27 mouse cellular contexts compared by ENCODE assay signal in the genomic region with DNA sequence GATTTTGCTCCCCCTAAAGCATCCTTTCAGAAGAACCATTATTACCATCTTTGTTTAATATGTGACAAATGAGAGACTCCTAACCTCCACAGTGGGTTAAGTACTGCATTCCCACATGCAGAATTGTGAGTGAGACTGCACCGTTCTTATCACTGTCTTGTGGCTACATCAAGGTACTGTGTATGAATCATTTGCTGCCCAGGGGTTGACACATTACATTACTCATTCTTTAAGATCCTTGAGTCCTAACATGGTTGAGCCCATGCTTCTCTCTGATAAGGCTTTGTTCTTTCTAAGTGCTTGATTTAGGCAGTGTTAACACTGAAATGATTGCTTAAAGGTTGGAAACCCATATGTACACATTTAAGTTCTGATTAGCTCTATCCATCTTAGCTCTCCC.
DNase-seq lines count a peak whose midpoint lies in the region; ATAC-seq and TF ChIP-seq lines count a peak whose summit lies in the region.
"Had no signal": no experiment of that assay in that cellular context is flagged by ENCODE, and none has a peak within 500 bp of the region (broad histone marks: within the 10 kb centered on the region; RNA-seq: fewer than 3 reads in every experiment).

No protein-coding gene starts in this region.

- TF ChIP-seq CTCF in MEL (IDR thresholded peaks at IDR 0.05 in 2 of 3, conservative IDR thresholded peaks at IDR 0.05 in 1 of 3; ENCODE audit: control insufficient read depth in 1 of 3, insufficient read depth in 1 of 3, low read depth in 2 of 3, low read length in 3 of 3, poor library complexity in 1 of 3, severe bottlenecking in 1 of 3), result no peak

- no peak overlapping the region for H3K9ac ChIP-seq in MEL (ENCODE audit: control insufficient read depth, low read depth, low read length, poor library complexity, severe bottlenecking)
- no peak overlapping the region for H3K9ac ChIP-seq in stomach, embryonic 15.5 days
- H3K9ac ChIP-seq: embryonic facial prominence, embryonic 13.5 days; embryonic facial prominence, embryonic 15.5 days; forebrain, embryonic 12.5 days had no signal

- no peaks in the 10 kb centered on the region for H3K4me1 ChIP-seq in MEL (ENCODE audit: control insufficient read depth in 1 of 2, insufficient read depth in 2 of 2, low read length in 2 of 2)
- no peaks in the 10 kb centered on the region for H3K4me1 ChIP-seq in stomach, embryonic 15.5 days
- H3K4me1 ChIP-seq: embryonic facial prominence, embryonic 13.5 days; embryonic facial prominence, embryonic 15.5 days; forebrain, embryonic 10.5 days; forebrain, embryonic 12.5 days had no signal

- peak; percentile 70; the same call in 1 of the 2 replicates for ATAC-seq in stomach, embryonic 15.5 days (ENCODE audit: insufficient read depth, low FRiP score, low read depth)
- ATAC-seq in activated CD4-positive, CD25-positive, alpha-beta regulatory T cell, adult 4 months, result no peak
- ATAC-seq: CD4-positive, CD25-positive, alpha-beta regulatory T cell, adult 4 months; forebrain, embryonic 14.5 days; forebrain, embryonic 16.5 days had no signal

- no peaks in the 10 kb centered on the region for H3K27me3 ChIP-seq in MEL (ENCODE audit: control insufficient read depth in 1 of 2, insufficient read depth in 2 of 2, low read length in 2 of 2)
- H3K27me3 ChIP-seq in stomach, embryonic 15.5 days (replicated peaks), result no peaks in the 10 kb centered on the region
- H3K27me3 ChIP-seq: CH12.LX; embryonic facial prominence, embryonic 13.5 days; embryonic facial prominence, embryonic 15.5 days; forebrain, embryonic 12.5 days had no signal

- H3K4me2 ChIP-seq in stomach, embryonic 15.5 days, result no peak overlapping the region
- H3K4me2 ChIP-seq: embryonic facial prominence, embryonic 13.5 days; embryonic facial prominence, embryonic 15.5 days; forebrain, embryonic 12.5 days had no signal

- DNase-seq in 3T3-L1 (ENCODE audit: low read depth, low spot score), result peak; percentile 44
- DNase-seq in MEL (ENCODE audit: low read depth, low spot score), result peak; percentile 6
- no peak for DNase-seq in gastrocnemius, postnatal 4 days (ENCODE audit: low spot score in 2 of 2)
- no peak for DNase-seq in testis, postnatal 14 days (ENCODE audit: low spot score)
- DNase-seq: adrenal gland, adult 2 months; adrenal gland, postnatal 10 days; adrenal gland, postnatal 25 days; B cell, adult 2 months; cerebellum, adult 11 months; cerebellum, adult 18-20 months; cerebellum, adult 8-10 months; cerebellum, adult 9-11 months; cerebellum, postnatal 14 days; cerebellum, postnatal 36 days; embryo, embryonic 11 days had no signal

- H3K79me2 ChIP-seq in MEL (ENCODE audit: control insufficient read depth, insufficient read depth, low read length, poor library complexity), result no peaks in the 10 kb centered on the region

- no peak overlapping the region for H3K4me3 ChIP-seq in MEL (ENCODE audit: control insufficient read depth in 1 of 2, insufficient read depth in 1 of 2, low read depth in 2 of 2, low read length in 2 of 2)
- H3K4me3 ChIP-seq in stomach, embryonic 15.5 days (replicated peaks), result no peak overlapping the region
- H3K4me3 ChIP-seq: embryonic facial prominence, embryonic 13.5 days; embryonic facial prominence, embryonic 15.5 days; erythroblast, embryonic 14.5 days; forebrain, embryonic 10.5 days; forebrain, embryonic 12.5 days had no signal

- no peaks in the 10 kb centered on the region for H3K36me3 ChIP-seq in MEL (ENCODE audit: control insufficient read depth in 1 of 2, insufficient read depth in 2 of 2, low read length in 2 of 2)
- H3K36me3 ChIP-seq in stomach, embryonic 15.5 days, result no peaks in the 10 kb centered on the region
- H3K36me3 ChIP-seq: embryonic facial prominence, embryonic 13.5 days; embryonic facial prominence, embryonic 15.5 days; forebrain, embryonic 10.5 days; forebrain, embryonic 12.5 days; G1E had no signal

- WGBS in stomach, embryonic 15.5 days, result 12% methylated on average over 1 of the region's 1 CpGs

- TF ChIP-seq POLR2A in MEL (IDR thresholded peaks at IDR 0.05; ENCODE audit: control insufficient read depth in 1 of 2, insufficient read depth in 1 of 2, low read depth in 1 of 2, low read length in 2 of 2, poor library complexity in 1 of 2), result no peak

- no peak for TF ChIP-seq EP300 in MEL (IDR thresholded peaks at IDR 0.05; ENCODE audit: low read depth in 1 of 2, low read length in 2 of 2)

- no peak overlapping the region for H3K27ac ChIP-seq in MEL (ENCODE audit: control insufficient read depth, low read depth, low read length)
- no peak overlapping the region for H3K27ac ChIP-seq in stomach, embryonic 15.5 days
- H3K27ac ChIP-seq: embryonic facial prominence, embryonic 13.5 days; embryonic facial prominence, embryonic 15.5 days; forebrain, embryonic 10.5 days; forebrain, embryonic 12.5 days had no signal

- no peaks in the 10 kb centered on the region for H3K9me3 ChIP-seq in MEL (replicated peaks; ENCODE audit: insufficient read depth, low read length)
- no peaks in the 10 kb centered on the region for H3K9me3 ChIP-seq in stomach, embryonic 15.5 days
- H3K9me3 ChIP-seq: embryonic facial prominence, embryonic 13.5 days; embryonic facial prominence, embryonic 15.5 days; forebrain, embryonic 10.5 days; forebrain, embryonic 12.5 days; G1E had no signal

- no peak for TF ChIP-seq RAD21 in MEL (IDR thresholded peaks at IDR 0.05; ENCODE audit: low read depth, low read length)

TF ChIP-seq in MEL, 35 proteins besides CTCF, POLR2A, EP300 and RAD21:
- TF ChIP-seq MEF2A (IDR thresholded peaks at IDR 0.05; ENCODE audit: extremely low read depth, insufficient replicate concordance, low read depth, low read length, poor library complexity, severe bottlenecking) (no peak), HCFC1 (IDR thresholded peaks at IDR 0.05; ENCODE audit: low read depth, low read length) (no peak), TCF12 (IDR thresholded peaks at IDR 0.05; ENCODE audit: low read depth, low read length) (no peak)

Comparison
In these comparisons a context has a peak if more than half of its experiments do, and no peak if none do; other contexts are left out.
1. DNase-seq: peak in 3T3-L1 (single experiment) and MEL (single experiment); none in gastrocnemius, postnatal 4 days (0 of 2) and testis, postnatal 14 days (single experiment).